Mouse (Mus musculus) forebrain, embryonic 11.5 days (tissue): Measurements from ENCODE around the gene Tmem160. TPM values are rescaled to one million over a fixed set of nuclear protein-coding genes. Genes with fewer than 3 reads are reported as not detected.

Experiments
- ATAC-seq: fragments of 200-750 bp; cut with Nextera tagmentation; replicated peaks from 2 replicates; pipeline ENCODE4 v1.8.0; 2017; ENCODE audit warnings: moderate TSS enrichment; ENCODE audit not compliant: low FRiP score
- DNase-seq: peaks from one replicate; pipeline ENCODE4 v3.0.0-alpha.2; 2017; ENCODE audit warnings: low spot score
- H3K27ac ChIP-seq: fragments of 300-500 bp; sonication (generic); 2 replicates; pipeline ENCODE4 v1.5.1; 2014; ENCODE audit warnings: low read depth, low read length
- H3K27me3 ChIP-seq: fragments of 300-500 bp; sonication (generic); 2 replicates; pipeline ENCODE4 v1.6.1; 2014; ENCODE audit warnings: mild to moderate bottlenecking, low read length, mixed read lengths; ENCODE audit not compliant: control insufficient read depth, insufficient read depth
- H3K36me3 ChIP-seq: fragments of 300-500 bp; sonication (generic); 2 replicates; pipeline ENCODE4 v1.6.1; 2014; ENCODE audit warnings: mild to moderate bottlenecking, low read length, moderate library complexity, mixed read lengths; ENCODE audit not compliant: control insufficient read depth, insufficient read depth
- H3K4me1 ChIP-seq: fragments of 300-500 bp; sonication (generic); replicated peaks from 2 replicates; pipeline ENCODE4 v1.6.1; 2014; ENCODE audit warnings: low read length, mixed read lengths; ENCODE audit not compliant: control insufficient read depth, insufficient read depth
- H3K4me2 ChIP-seq: fragments of 300-500 bp; sonication (generic); 2 replicates; pipeline ENCODE4 v1.6.1; 2014; ENCODE audit warnings: low read depth, mild to moderate bottlenecking, low read length, moderate library complexity, mixed read lengths; ENCODE audit not compliant: severe bottlenecking
- H3K4me3 ChIP-seq: fragments of 300-500 bp; sonication (generic); 2 replicates; pipeline ENCODE4 v1.5.1; 2014; ENCODE audit warnings: low read depth, low read length
- H3K9ac ChIP-seq: fragments of 300-500 bp; sonication (generic); 2 replicates; pipeline ENCODE4 v1.6.1; 2014; ENCODE audit warnings: low read length
- H3K9me3 ChIP-seq: fragments of 300-500 bp; sonication (generic); 2 replicates; pipeline ENCODE4 v1.6.1; 2016; ENCODE audit warnings: low read length, mixed read lengths; ENCODE audit not compliant: control insufficient read depth
- WGBS: fragments of 180-500 bp; shearing (Covaris S2); extraction: QIAGEN DNeasy Blood & Tissue Kit; methylation state at CpG from one replicate; pipeline ENCODE4 v1.1.7; 2014; 5-methylcytosine and 5-hydroxymethylcytosine counted together
- polyA plus RNA-seq: library from polyadenylated mRNA; unstranded; fragments of >200 nt; fragmentation: Nextera tagmentation; extraction: Ambion mirVana; gene quantifications from 2 replicates; pipeline ENCODE4 v1.2.1, GENCODE M21; 2014

Tmem160 gene
- polyA plus RNA-seq, 1 experiment from 2014 or later: 48.6 TPM

DNA sequence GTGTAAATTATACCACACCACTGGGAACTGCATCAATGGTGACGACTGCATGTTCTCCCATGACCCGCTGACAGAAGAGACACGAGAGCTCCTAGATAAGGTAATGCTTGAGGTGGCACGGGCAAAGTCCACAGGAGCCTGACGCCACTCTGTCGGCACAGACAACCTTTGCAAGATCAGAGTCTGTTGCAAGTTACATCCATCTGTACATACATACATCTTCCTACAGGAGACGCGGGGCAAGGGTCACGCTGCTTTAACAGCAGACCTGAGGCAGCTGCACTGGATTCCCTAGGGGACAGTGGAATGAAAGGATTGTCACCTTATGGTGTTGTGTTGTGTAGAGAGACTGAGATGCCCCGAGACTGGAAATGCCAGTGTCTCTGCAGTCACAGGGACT lies 26.9 kb upstream of the Tmem160 start:
- Histone ChIP-seq H3K27ac (no peak overlapping the region), H3K4me2 (no peak overlapping the region), H3K9me3 (no peaks in the 10 kb centered on the region), H3K36me3 (peaks cover 50% of the 10 kb centered on the region), H3K9ac (no peak overlapping the region), H3K27me3 (no peaks in the 10 kb centered on the region), H3K4me1 (no peaks in the 10 kb centered on the region), H3K4me3 (no peak overlapping the region)
- no peak for DNase-seq
- no peak for ATAC-seq
- WGBS: 91% methylated on average over 10 of the region's 10 CpGs

DNA sequence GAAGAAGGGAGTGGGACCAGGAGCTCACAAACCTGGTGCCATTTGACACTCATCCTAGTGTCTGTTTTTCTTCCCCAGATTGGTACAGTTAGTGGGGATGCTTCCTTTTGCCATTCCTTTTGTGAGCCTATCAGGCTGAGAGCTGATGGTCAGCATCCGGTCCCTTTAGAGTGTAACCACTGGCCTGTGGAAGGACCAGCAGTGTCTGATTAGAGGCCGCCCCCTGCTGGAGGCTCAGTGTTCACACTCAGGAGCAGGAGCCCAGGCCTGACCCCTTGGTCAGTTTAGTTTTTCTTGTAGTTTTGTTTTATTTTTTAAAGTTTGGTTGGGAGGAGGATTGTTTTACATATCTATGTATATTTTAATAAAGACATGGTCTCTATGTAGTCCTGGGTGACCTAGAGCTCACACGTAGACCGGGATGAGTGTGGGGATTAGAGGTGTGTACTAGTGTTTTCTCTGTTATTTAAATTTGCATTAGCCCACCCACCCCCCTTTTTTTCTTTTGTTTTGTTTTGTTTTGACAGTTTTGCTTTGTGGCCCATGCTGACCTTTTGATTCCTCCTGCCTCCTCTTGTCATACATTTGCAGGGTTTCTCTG lies 26.4 kb upstream of the Tmem160 start:
- no peaks in the 10 kb centered on the region for H3K27me3 ChIP-seq
- H3K36me3 ChIP-seq: peaks cover 45% of the 10 kb centered on the region
- no peak overlapping the region for H3K27ac ChIP-seq
- no peak overlapping the region for H3K9ac ChIP-seq
- DNase-seq (peak; percentile 82), ATAC-seq (peak; percentile 83)
- no peak overlapping the region for H3K4me3 ChIP-seq
- no peaks in the 10 kb centered on the region for H3K9me3 ChIP-seq
- no peaks in the 10 kb centered on the region for H3K4me1 ChIP-seq
- H3K4me2 ChIP-seq: no peak overlapping the region
- 65% methylated on average over 4 of the region's 4 CpGs for WGBS

DNA sequence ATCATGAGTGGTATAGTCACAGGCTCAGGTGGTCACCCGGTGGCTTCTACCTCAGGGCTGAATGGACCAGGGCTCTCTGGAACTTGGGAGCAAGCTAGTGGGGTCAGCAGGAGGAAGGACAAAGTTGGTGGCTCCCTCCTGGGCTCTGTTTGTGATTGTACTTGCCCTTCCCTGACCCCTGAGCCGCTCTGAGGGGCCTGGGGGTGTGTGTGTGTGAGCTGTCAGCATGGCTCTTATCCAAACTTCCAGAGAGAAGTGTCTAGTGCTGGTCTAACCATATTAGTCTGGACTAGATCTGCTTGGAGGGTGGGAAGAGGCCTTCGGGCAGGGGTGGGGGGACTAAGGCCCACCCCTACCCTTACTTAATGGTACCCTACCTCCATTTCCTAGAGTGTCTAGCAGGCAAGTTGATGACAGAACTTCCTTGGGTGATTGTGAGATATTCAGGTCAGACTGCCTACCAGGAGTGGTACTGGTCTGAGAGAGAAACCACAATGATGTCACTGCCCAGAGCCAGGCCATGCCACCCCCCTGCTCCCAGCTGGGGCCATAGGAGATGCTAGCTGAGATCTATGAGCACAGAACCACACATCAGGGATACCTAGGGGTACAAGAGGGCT lies 19.1 kb upstream of the Tmem160 start:
- Histone ChIP-seq H3K27me3 (no peaks in the 10 kb centered on the region), H3K4me3 (no peak overlapping the region), H3K9ac (no peak overlapping the region), H3K27ac (no peak overlapping the region), H3K4me1 (no peaks in the 10 kb centered on the region), H3K4me2 (no peak overlapping the region), H3K9me3 (no peaks in the 10 kb centered on the region), H3K36me3 (peaks cover 46% of the 10 kb centered on the region)
- ATAC-seq (no peak), DNase-seq (no peak)
- WGBS: 94% methylated on average over 3 of the region's 3 CpGs

DNA sequence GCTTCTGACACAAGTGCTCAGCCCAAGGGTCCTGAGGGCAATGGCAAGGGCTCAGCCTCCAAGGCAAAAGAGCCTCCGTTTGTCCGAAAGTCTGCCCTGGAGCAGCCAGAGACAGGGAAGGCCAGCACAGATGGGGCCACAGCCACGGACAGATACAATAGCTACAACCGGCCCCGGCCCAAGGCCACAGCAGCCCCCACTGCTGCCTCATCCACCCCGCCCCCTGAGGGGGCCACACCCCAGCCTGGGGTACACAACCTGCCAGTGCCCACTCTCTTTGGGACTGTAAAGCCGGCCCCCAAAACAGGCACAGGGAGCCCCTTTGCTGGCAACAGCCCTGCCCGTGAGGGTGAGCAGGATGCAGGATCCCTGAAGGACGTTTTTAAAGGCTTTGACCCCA lies 17.5 kb upstream of the Tmem160 start:
- no peak overlapping the region for H3K4me3 ChIP-seq
- H3K27me3 ChIP-seq: no peaks in the 10 kb centered on the region
- no peak overlapping the region for H3K27ac ChIP-seq
- WGBS: 85% methylated on average over 9 of the region's 9 CpGs
- ATAC-seq: no peak
- H3K9me3 ChIP-seq: no peaks in the 10 kb centered on the region
- DNase-seq: no peak
- H3K36me3 ChIP-seq: peaks cover 36% of the 10 kb centered on the region; the same call in 1 of the 2 replicates
- no peaks in the 10 kb centered on the region for H3K4me1 ChIP-seq
- no peak overlapping the region for H3K9ac ChIP-seq
- no peak overlapping the region for H3K4me2 ChIP-seq

DNA sequence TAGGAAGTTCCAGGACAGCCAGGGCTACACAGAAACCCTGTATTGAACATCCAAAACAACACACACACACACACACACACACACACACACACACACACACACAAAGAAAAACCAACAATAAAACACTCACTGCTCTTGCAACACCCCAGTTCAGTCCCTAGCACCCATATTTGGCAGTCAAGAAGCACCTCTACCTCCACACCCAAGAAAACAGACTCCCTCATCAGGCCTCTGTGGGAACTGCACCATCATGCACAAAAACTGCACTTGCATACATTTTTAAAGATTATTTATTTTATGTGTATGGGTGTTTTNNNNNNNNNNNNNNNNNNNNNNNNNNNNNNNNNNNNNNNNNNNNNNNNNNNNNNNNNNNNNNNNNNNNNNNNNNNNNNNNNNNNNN lies 11.3 kb upstream of the Tmem160 start:
- no peak for DNase-seq
- no peak overlapping the region for H3K4me3 ChIP-seq
- no peaks in the 10 kb centered on the region for H3K27me3 ChIP-seq
- no peaks in the 10 kb centered on the region for H3K9me3 ChIP-seq
- H3K9ac ChIP-seq: no peak overlapping the region
- H3K27ac ChIP-seq: no peak overlapping the region
- no peaks in the 10 kb centered on the region for H3K4me1 ChIP-seq
- no peak overlapping the region for H3K4me2 ChIP-seq
- H3K36me3 ChIP-seq: no peaks in the 10 kb centered on the region
- no peak for ATAC-seq

DNA sequence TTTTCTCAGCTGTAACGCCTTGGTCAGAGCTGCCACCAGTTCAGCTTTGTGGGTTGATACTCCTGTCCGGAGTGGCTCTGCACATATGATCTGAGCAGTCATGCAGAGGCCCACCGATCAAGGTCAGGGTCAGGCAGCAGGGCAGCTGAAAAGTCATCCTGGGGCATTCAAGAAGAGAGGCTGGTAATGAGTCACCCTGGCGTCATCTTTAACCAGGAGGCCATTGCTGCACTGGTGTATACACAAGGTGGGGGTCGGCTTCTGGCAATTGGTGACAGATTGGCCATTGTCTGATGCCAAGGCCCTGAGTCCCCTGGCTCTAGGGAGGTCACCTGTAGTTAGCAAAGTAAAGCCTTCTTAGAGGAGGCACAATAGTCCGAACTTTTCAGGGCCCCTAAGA lies 923 bp upstream of the Tmem160 start:
- Histone ChIP-seq H3K9ac (no peak overlapping the region), H3K4me3 (no peak overlapping the region), H3K36me3 (no peaks in the 10 kb centered on the region), H3K27me3 (no peaks in the 10 kb centered on the region), H3K4me2 (no peak overlapping the region), H3K4me1 (peaks cover 5% of the 10 kb centered on the region), H3K27ac (no peak overlapping the region), H3K9me3 (no peaks in the 10 kb centered on the region)
- ATAC-seq: no peak
- DNase-seq: no peak
- 76% methylated on average over 6 of the region's 6 CpGs for WGBS

DNA sequence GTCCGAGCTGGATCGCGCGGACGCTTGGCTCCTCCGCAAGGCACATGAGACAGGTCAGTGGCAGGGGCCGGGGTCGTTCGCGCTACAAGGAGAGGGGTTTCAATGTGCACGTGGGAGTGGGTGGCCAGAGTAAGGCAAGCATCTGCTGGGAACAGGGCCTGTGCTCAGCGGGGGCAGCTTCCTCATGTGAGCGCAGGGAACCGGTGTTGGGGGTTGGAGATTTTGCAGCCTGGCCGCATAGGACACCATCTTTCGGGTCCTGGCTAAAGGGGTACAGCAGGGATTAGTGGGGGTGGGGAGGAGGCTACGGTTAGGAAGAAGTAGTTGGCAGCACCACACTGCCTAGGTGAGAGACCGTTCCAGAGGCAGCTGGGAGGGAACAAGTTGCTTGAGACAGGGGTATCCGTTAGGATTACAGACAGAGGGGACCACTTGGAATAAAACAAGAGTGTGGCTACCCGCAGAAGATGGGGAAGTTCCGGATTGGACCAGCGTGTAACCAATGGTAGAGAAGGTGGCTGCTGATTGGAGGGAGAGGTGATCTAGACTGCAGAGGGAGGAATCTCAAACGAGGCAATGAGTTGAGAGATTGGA lies 636 bp downstream of the Tmem160 start:
- Histone ChIP-seq H3K36me3 (no peaks in the 10 kb centered on the region), H3K4me1 (peaks cover 5% of the 10 kb centered on the region), H3K27me3 (no peaks in the 10 kb centered on the region), H3K9me3 (no peaks in the 10 kb centered on the region), H3K9ac (peak overlapping the region; percentile 69), H3K4me2 (peak overlapping the region; percentile 91), H3K27ac (peak overlapping the region; percentile 37; the same call in 1 of the 2 replicates), H3K4me3 (peak overlapping the region; percentile 77)
- WGBS: under 1% methylated on average over 23 of the region's 23 CpGs
- DNase-seq (peak; percentile 76), ATAC-seq (peak; percentile 77)

DNA sequence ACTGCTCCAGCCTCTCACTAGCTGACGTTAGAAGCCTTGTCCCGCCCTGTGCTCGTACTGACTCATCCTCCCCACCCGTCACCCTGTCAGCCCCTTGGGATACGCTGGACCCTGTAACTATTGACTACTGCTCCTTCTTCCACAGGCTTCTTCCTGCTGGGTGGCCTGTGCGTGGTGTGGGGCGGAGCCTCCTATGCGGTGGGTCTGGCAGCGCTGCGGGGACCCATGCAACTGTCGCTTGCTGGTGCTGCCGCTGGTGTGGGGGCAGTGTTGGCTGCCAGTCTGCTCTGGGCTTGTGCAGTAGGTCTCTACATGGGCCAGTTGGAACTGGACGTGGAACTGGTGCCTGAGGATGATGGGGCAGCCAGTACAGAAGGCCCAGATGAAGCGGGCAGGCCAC lies 2.4 kb downstream of the Tmem160 start:
- 95% methylated on average over 14 of the region's 14 CpGs for WGBS
- no peaks in the 10 kb centered on the region for H3K9me3 ChIP-seq
- no peak overlapping the region for H3K4me3 ChIP-seq
- no peaks in the 10 kb centered on the region for H3K27me3 ChIP-seq
- DNase-seq (no peak), ATAC-seq (no peak)
- no peaks in the 10 kb centered on the region for H3K36me3 ChIP-seq
- H3K4me1 ChIP-seq: peaks cover 5% of the 10 kb centered on the region
- no peak overlapping the region for H3K9ac ChIP-seq
- H3K27ac ChIP-seq: no peak overlapping the region
- no peak overlapping the region for H3K4me2 ChIP-seq

DNA sequence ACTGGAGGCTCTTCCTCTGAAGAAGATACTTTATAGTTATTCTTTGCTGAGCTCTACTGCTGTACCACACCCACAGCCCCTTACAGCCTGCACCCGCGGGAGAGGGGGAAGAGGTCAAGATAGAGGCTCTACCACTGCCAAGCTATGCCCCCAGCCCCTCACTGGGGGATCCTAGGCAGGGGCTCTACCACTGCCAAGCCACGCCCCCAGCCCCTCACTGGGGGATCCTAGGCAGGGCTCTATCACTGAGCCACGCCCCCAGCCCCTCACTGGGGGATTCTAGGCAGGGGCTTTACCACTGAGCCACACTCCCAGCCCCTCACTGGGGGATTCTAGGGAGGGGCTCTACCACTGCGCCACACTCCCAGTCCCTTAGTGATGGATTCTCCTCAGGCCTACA lies 3.7 kb downstream of the Tmem160 start:
- H3K27me3 ChIP-seq: no peaks in the 10 kb centered on the region
- no peak overlapping the region for H3K4me3 ChIP-seq
- no peak overlapping the region for H3K27ac ChIP-seq
- no peak for ATAC-seq
- H3K9ac ChIP-seq: no peak overlapping the region
- peaks cover 5% of the 10 kb centered on the region for H3K4me1 ChIP-seq
- H3K9me3 ChIP-seq: no peaks in the 10 kb centered on the region
- WGBS: 85% methylated on average over 5 of the region's 5 CpGs
- no peaks in the 10 kb centered on the region for H3K36me3 ChIP-seq
- no peak for DNase-seq
- no peak overlapping the region for H3K4me2 ChIP-seq
